Mouse (Mus musculus) monocyte, adult 5-6 weeks (primary cell): ENCODE measurements around the gene Qsox1. TPM values are rescaled to one million over a fixed set of nuclear protein-coding genes. Genes with fewer than 3 reads are reported as not detected.

Experiments
- ATAC-seq: fragments of 153-309, 156-312 bp; replicated peaks from 2 replicates; pipeline ENCODE4 v1.8.0; 2017; ENCODE audit warnings: mild to moderate bottlenecking; ENCODE audit not compliant: low TSS enrichment, insufficient number of reproducible peaks, severe bottlenecking, poor library complexity, low FRiP score
- total RNA-seq: library from RNA; stranded (forward); fragments of 200-1000, 200-491, 200-594 nt; gene quantifications from 3 replicates; pipeline ENCODE4 v1.2.3, GENCODE M21; 2017

Gene Qsox1
- 8.1 to 16.3 TPM (median 14.8 TPM) in 3 replicates for total RNA-seq

GRCm38 (mm10) chr1:155812581-155813499, at the start of gene Qsox1:
Gene Qsox1, minus strand, starts transcription at chr1:155812889.
- peak; percentile 86 for ATAC-seq

- no peak for ATAC-seq
These were observed 42.4 kb upstream of the Qsox1 start for GRCm38 (mm10) chr1:155854926-155855702.

GRCm38 (mm10) chr1:155853009-155853408, 40.3 kb upstream of the Qsox1 start:
- ATAC-seq = no peak

GRCm38 (mm10) chr1:155844235-155844634, 31.5 kb upstream of the Qsox1 start:
- ATAC-seq = no peak

GRCm38 (mm10) chr1:155843538-155843937, 30.8 kb upstream of the Qsox1 start:
- no peak for ATAC-seq

- no peak for ATAC-seq
These were observed 23.0 kb upstream of the Qsox1 start for GRCm38 (mm10) chr1:155835667-155836066.

GRCm38 (mm10) chr1:155833610-155834009, 20.9 kb upstream of the Qsox1 start:
- ATAC-seq = no peak

- no peak for ATAC-seq
These were observed 19.3 kb upstream of the Qsox1 start for GRCm38 (mm10) chr1:155831958-155832357.

- ATAC-seq = no peak
These were observed 18.2 kb upstream of the Qsox1 start for GRCm38 (mm10) chr1:155830861-155831260.

- no peak for ATAC-seq
These were observed 15.1 kb upstream of the Qsox1 start for GRCm38 (mm10) chr1:155827703-155828295.

- ATAC-seq = no peak
These were observed 14.2 kb upstream of the Qsox1 start for GRCm38 (mm10) chr1:155826803-155827395.

- no peak for ATAC-seq
These were observed 13.4 kb upstream of the Qsox1 start for GRCm38 (mm10) chr1:155825940-155826716.

GRCm38 (mm10) chr1:155820646-155821045, 8.0 kb upstream of the Qsox1 start:
- ATAC-seq = no peak

GRCm38 (mm10) chr1:155816167-155816566, 3.5 kb upstream of the Qsox1 start:
- no peak for ATAC-seq

- no peak; the same call in 1 of the 2 replicates for ATAC-seq
These were observed 601 bp downstream of the Qsox1 start for GRCm38 (mm10) chr1:155811995-155812580.

- ATAC-seq = no peak
These were observed 2.1 kb downstream of the Qsox1 start for GRCm38 (mm10) chr1:155810616-155811015.

GRCm38 (mm10) chr1:155809706-155810442, 2.8 kb downstream of the Qsox1 start:
- no peak for ATAC-seq
